Mouse (Mus musculus) urinary bladder, adult 18-20 months (tissue): ENCODE measurements at regions not wholly inside any gene's neighbourhood (a gene's known extent, or its start where the extent isn't known, plus 50 kb on each side); places are given as distances from the start of the nearest gene placed in this dataset.

Experiments
- DNase-seq, 2 experiments: peaks; one replicate each; pipeline ENCODE4 v3.0.0; 2022; ENCODE audit warnings: low spot score in 2 of 2, mixed read lengths in 2 of 2

DNA sequence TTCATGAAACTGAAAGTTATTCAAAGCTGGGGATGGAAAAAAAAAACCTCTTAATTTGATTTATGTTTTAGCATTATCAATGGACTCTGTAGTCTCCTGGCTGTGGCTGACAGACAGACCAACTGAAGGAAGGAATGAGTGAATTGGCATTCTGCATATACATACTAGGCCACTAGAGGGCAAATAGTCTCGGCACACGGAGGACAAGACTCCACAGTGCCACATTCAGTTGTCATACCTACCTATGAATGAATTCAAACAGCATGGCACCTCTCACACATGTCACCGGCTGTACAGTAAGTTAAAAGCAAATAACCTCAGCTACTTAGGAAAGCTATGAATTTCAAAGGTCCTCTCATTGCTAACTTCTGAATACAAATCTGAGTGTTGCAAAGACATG lies 200.5 kb downstream of the Rab11fip2 start:
- no peak for DNase-seq

DNA sequence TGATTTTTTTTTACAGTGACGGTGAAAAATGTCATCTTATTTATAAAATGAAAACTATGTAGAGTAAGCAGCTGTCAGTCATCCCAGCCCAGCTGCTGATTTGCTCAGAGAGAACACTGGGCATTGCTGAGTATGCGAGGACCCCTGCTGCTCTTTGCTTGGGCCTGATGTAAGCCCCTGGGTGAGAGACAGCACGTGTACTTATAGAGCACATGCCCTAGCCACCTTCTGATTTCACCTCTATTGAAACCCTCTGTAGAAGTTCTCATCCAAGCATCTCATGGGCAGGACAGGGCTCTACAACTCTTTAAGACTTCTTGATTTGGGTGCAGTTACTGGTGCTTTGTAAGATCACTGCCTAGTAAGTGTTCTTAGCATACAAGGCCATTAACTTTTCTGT lies 182.2 kb downstream of the Rab11fip2 start:
- DNase-seq = no peak

DNA sequence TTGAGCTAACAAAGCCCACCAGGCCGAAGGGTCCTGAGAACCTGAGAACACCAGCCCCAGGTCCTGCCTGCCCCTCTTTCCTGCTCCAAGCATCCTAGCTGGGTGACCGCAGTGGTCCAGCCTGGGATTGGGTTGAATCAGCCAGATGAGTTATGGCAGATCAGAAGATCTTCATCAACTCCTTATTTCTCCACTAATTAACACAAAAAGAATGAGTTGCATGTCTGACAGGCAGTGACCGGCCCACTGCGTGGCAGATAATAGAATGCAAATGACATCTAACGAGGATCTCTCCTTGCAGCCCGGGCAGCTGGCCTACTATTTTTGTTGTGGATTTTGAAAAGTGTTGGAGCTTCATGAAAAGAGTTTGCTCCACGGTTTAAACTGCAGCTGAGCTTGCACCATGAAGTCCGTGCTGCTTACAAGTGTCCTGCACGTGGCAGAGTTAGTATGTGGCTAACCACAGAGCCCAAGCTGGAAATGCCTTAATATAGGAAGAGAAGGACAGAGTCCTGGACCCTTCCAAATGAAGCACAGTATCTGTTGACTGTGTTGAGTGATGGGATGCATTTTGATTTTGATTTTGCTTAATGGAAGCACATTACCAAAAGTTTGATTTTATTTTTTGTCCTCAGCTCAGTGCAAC lies 158.9 kb downstream of the Rab11fip2 start:
- no peak for DNase-seq

- DNase-seq = no peak
These were observed 112.2 kb downstream of the Rab11fip2 start for GRCm38 (mm10) chr19:59831304-59831703.

DNA sequence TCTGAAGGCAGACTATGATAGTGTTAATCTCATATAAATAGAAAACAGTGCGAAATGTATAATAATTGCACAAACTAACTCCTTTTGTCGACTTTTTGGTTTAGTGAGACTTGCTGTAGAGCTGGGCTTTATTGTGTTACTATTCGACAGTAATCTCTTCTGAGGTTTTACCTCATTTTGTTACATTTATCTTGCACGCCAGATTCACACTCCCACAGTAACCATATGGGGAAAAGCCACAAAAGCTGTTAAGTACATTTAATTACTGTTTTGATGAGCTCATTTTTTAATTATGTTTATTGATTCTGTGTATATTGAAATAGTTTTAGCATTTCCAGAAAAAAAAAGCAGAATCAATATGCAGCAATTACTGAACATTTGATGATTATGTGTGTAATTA lies 106.3 kb downstream of the Rab11fip2 start:
- no peak for DNase-seq

DNA sequence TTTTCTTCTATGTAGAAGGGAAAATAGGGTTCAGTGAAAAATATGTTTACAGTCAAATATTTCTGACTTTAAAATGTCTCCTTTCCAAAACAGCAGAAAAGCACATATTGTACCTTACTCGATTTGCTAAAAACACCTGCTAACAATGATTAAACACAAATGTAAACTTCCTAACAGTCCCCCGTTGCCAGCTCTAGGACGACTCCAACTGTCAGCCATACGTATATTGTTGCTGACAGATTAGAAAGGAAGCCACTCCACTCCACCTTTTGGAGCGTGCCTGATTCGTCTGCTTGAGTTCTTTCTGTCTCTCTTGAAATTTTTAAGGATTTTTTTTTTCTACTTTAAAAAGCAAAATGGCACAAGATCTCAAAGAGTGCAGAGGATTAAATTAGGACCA lies 105.8 kb downstream of the Rab11fip2 start:
- DNase-seq = no peak

DNA sequence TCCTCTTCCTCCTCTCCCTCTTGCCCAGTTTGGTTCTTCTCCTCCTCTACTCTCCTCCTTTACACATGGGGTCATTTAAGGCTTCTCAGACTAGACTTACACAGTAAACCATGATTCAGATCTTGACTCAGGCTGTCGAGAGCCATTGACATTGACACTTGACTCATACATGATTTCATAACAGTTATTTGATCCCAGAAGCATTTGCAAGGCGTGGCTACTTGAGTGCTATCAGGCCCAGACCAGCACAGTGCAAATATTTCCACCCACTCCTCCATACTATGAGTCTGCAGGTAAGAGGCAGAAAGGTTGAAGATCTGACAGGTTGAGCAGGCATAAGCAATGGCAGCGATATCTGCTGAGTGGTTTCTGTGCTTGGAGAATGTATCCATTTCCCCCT lies 99.2 kb downstream of the Rab11fip2 start:
- DNase-seq = peak in 1 of 2 experiments; percentile 42

GRCm38 (mm10) chr19:59846807-59847206 lies 96.6 kb downstream of the Rab11fip2 start:
- no peak for DNase-seq

- no peak for DNase-seq
These were observed 92.8 kb downstream of the Rab11fip2 start for GRCm38 (mm10) chr19:59850696-59851095.

GRCm38 (mm10) chr19:59852011-59852738 lies 91.3 kb downstream of the Rab11fip2 start:
- DNase-seq = no peak
